Mouse (Mus musculus) kidney, postnatal 0 days (tissue): ENCODE data around the gene Eipr1. TPM values are rescaled to one million over a fixed set of nuclear protein-coding genes. Genes with fewer than 3 reads are reported as not detected.

Source experiments
- ATAC-seq: fragments of 200-750 bp; cut with Nextera tagmentation; replicated peaks from 2 replicates; pipeline ENCODE4 v1.8.0; 2017; ENCODE audit warnings: low read depth, moderate number of reproducible peaks, moderate TSS enrichment, moderate library complexity; ENCODE audit not compliant: low FRiP score
- DNase-seq: peaks from one replicate; pipeline ENCODE4 v3.0.0-alpha.2; 2016; ENCODE audit warnings: low spot score
- H3K27ac ChIP-seq: fragments of 300-500 bp; sonication (generic); 2 replicates; pipeline ENCODE4 v1.5.1; 2014; ENCODE audit warnings: mild to moderate bottlenecking
- H3K27me3 ChIP-seq: fragments of 300-500 bp; sonication (generic); 2 replicates; pipeline ENCODE4 v1.6.1; 2014; ENCODE audit warnings: low read length, mixed read lengths; ENCODE audit not compliant: insufficient read depth
- H3K36me3 ChIP-seq: fragments of 300-500 bp; sonication (generic); 2 replicates; pipeline ENCODE4 v1.6.1; 2014; ENCODE audit warnings: low read length, mixed read lengths; ENCODE audit not compliant: insufficient read depth
- H3K4me1 ChIP-seq: fragments of 300-500 bp; sonication (generic); replicated peaks from 2 replicates; pipeline ENCODE4 v1.6.1; 2014; ENCODE audit warnings: antibody characterized with exemption, low read length, mixed read lengths; ENCODE audit not compliant: insufficient read depth
- H3K4me2 ChIP-seq: fragments of 300-500 bp; sonication (generic); 2 replicates; pipeline ENCODE4 v1.6.1; 2014; ENCODE audit warnings: mild to moderate bottlenecking, low read length, moderate library complexity, mixed read lengths
- H3K4me3 ChIP-seq: fragments of 300-500 bp; sonication (generic); replicated peaks from 2 replicates; pipeline ENCODE4 v1.5.1; 2014; ENCODE audit warnings: low read depth, low read length
- H3K9ac ChIP-seq: fragments of 300-500 bp; sonication (generic); 2 replicates; pipeline ENCODE4 v1.6.1; 2014; ENCODE audit warnings: low read depth, low read length
- H3K9me3 ChIP-seq: fragments of 300-500 bp; sonication (generic); replicated peaks from 2 replicates; pipeline ENCODE4 v1.6.1; 2016; ENCODE audit warnings: low read length, inconsistent platforms, mixed read lengths
- CTCF ChIP-seq: IDR thresholded peaks from 2 replicates; pipeline ENCODE4 v1.5.1; 2016; ENCODE audit warnings: antibody characterized with exemption, low read depth, mild to moderate bottlenecking, moderate library complexity
- WGBS: fragments of 180-500 bp; shearing (Covaris S2); extraction: QIAGEN DNeasy Blood & Tissue Kit; methylation state at CpG from one replicate; pipeline ENCODE4 v1.1.7; 2014; 5-methylcytosine and 5-hydroxymethylcytosine counted together
- polyA plus RNA-seq: library from polyadenylated mRNA; unstranded; fragments of >200 nt; fragmentation: Nextera tagmentation; extraction: Ambion mirVana; gene quantifications from 2 replicates; pipeline ENCODE4 v1.2.1, GENCODE M21; 2015

The Eipr1 gene
- polyA plus RNA-seq, 1 experiment from 2014 or later = 35.3 TPM

DNA sequence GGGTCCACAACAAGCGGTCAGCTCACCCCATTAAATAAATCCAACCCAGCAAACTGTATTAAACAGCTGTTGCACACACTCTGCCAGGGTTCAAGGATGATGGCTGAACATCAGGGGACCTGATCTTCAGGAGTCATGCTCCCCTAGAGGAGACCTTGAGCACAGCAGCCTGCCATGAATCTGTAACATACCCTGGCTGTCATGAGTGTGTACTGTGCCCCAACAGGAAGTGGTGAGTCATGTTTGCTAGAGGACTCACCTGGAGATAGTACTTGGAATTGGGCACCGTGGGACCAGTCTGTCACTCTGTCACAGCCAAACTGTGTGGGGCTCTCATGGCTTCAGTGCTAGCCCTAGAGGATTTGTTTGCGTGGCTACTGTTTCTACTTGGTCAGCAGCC is 77.9 kb downstream of the Eipr1 start:
- 0 out of 2 replicates have a peak, but pooled peaks cover 7% of the 10 kb centered on the region for H3K36me3 ChIP-seq
- peak; percentile 49; the same call in 1 of the 2 replicates for TF ChIP-seq CTCF
- 95% methylated on average over 3 of the region's 3 CpGs for WGBS
- no peaks in the 10 kb centered on the region for H3K27me3 ChIP-seq
- no peak overlapping the region for H3K4me2 ChIP-seq
- H3K9me3 ChIP-seq = no peaks in the 10 kb centered on the region
- no peak for ATAC-seq
- no peak overlapping the region for H3K4me3 ChIP-seq
- no peak overlapping the region for H3K9ac ChIP-seq
- no peak for DNase-seq
- no peaks in the 10 kb centered on the region for H3K4me1 ChIP-seq
- no peak overlapping the region for H3K27ac ChIP-seq

DNA sequence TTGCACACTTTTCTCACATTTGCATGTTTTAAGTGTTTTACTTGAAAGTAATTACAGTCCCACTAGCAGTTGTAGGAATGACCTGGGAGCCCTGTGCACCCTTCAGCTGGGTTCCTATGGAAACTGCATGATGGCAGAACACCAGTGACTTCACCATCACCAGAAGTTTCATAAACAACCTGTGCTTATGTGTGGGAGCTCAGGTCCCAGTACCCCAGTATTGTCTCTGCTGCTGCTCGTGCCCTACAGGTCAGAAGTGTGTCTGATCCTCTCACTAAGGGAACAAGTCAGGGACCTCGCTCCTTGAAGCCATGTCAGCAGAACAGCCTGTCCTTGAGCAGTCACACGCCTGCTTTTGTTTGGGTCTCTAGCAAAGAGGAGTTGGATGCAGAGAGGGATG is 78.9 kb downstream of the Eipr1 start:
- no peaks in the 10 kb centered on the region for H3K4me1 ChIP-seq
- H3K36me3 ChIP-seq = 0 out of 2 replicates have a peak, but pooled peaks cover 7% of the 10 kb centered on the region
- DNase-seq = no peak
- H3K9ac ChIP-seq = no peak overlapping the region
- no peak overlapping the region for H3K4me2 ChIP-seq
- ATAC-seq = no peak
- no peaks in the 10 kb centered on the region for H3K27me3 ChIP-seq
- 80% methylated on average over 3 of the region's 3 CpGs for WGBS
- no peak overlapping the region for H3K4me3 ChIP-seq
- no peak overlapping the region for H3K27ac ChIP-seq
- H3K9me3 ChIP-seq = no peaks in the 10 kb centered on the region
- no peak for TF ChIP-seq CTCF

DNA sequence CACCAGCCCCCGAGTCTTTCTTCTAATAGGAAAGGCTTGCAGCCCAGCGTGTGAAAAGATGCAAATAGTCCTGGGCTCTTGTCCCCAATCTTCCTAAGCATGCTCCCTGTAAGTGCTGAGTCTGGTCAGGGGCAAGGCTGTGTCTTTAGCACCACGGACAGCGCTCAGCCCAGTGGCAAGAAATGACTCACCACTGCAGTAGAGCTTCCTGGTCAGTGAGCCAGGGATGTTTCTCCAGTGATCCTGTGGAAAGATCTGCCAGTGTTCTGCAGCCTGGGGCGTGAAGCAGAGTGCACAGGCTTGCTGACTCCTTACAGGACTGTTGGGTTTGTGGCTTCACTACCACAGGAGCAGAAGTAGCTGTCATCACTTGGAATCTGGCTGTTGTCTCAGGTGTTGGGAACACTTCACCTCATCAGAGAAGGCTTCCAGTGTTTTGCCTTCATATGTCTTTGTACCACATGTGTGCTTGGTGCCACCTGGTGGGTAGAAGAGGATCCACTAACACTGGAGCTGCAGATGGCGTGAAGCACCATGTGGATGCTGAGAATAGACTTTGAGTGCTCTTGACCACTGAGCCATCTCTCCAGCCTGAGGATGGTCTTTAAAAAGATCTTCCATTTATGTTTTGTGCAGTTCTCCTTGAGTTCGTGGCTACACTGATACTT is 79.6 kb downstream of the Eipr1 start:
- Histone ChIP-seq H3K36me3 (0 out of 2 replicates have a peak, but pooled peaks cover 7% of the 10 kb centered on the region), H3K4me2 (no peak overlapping the region), H3K27me3 (no peaks in the 10 kb centered on the region), H3K4me1 (no peaks in the 10 kb centered on the region), H3K4me3 (no peak overlapping the region), H3K9me3 (no peaks in the 10 kb centered on the region), H3K27ac (no peak overlapping the region), H3K9ac (no peak overlapping the region)
- ATAC-seq = peak; percentile 66
- 38% methylated on average over 7 of the region's 7 CpGs for WGBS
- peak; percentile 82 for DNase-seq
- peak; percentile 71 for TF ChIP-seq CTCF

DNA sequence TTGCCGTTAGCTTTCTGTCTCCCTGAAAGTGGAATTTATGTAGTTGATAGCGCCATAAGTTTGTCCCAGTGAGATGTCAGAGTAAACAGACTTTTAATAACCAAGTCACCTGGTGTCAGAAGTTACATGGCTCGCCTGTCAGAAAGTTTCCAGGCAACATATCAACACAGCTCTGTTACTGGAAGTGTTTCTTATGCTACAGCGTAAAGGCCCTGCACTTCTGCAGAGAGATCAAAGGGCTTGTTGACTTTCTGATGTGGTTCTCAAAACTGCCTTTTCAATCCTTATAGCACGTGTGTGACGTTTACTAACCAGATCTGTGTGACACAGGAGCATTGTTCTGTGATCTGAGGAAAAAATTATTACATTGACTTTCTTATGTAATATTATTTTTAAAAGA is 82.7 kb downstream of the Eipr1 start:
- ATAC-seq (no peak), DNase-seq (no peak)
- H3K36me3 ChIP-seq = 0 out of 2 replicates have a peak, but pooled peaks cover 4% of the 10 kb centered on the region
- 63% methylated on average over 6 of the region's 6 CpGs for WGBS
- H3K4me2 ChIP-seq = no peak overlapping the region
- H3K9me3 ChIP-seq = no peaks in the 10 kb centered on the region
- no peak overlapping the region for H3K9ac ChIP-seq
- no peaks in the 10 kb centered on the region for H3K27me3 ChIP-seq
- no peak overlapping the region for H3K4me3 ChIP-seq
- TF ChIP-seq CTCF = no peak
- H3K4me1 ChIP-seq = no peaks in the 10 kb centered on the region
- H3K27ac ChIP-seq = no peak overlapping the region

DNA sequence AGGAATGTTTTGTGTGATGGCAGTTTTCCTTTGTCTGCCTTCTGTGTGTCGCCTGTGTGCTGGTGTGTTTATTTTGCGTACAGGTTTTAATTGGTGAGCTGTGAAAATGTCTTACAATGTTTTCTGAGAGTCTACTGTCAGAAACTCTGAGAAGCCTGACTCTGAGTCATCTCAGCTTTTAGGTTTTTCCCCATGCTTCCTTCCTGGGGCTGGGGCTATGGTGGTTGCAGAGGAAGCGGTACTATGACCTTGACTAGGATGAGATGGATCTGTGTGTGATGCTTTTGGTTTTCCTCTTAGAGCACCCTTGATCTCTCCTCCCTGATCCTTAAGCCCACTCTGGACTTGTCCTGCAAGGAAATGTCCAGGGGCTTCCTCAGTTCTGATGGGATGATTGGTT is 84.1 kb downstream of the Eipr1 start:
- DNase-seq (no peak), ATAC-seq (no peak)
- Histone ChIP-seq H3K27me3 (no peaks in the 10 kb centered on the region), H3K4me3 (no peak overlapping the region), H3K36me3 (no peaks in the 10 kb centered on the region), H3K9ac (no peak overlapping the region), H3K4me1 (no peaks in the 10 kb centered on the region), H3K27ac (no peak overlapping the region), H3K4me2 (no peak overlapping the region), H3K9me3 (no peaks in the 10 kb centered on the region)
- TF ChIP-seq CTCF = no peak
- 88% methylated on average over 3 of the region's 3 CpGs for WGBS

DNA sequence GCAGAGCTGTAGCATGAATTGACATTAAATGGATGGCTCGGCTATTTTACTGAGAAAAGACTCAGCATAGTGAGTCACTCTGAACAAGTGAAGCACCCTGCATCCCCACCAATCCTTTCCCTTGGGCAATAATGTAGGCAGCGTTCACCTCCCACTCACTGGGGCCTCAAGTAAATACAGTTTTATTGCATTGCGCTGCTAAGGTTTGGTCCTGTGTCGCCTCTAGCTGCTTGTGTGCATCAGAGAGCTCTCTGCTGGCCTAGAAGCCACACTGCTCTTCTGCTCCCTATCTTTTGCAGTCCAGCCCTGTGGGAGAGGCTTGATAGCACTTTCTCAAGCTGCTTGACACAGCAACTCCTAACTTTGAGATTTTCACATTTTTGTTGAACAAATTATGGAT is 86.7 kb downstream of the Eipr1 start:
- ATAC-seq = no peak
- TF ChIP-seq CTCF = peak; percentile 17; the same call in 1 of the 2 replicates
- WGBS = 29% methylated on average over 4 of the region's 4 CpGs

DNA sequence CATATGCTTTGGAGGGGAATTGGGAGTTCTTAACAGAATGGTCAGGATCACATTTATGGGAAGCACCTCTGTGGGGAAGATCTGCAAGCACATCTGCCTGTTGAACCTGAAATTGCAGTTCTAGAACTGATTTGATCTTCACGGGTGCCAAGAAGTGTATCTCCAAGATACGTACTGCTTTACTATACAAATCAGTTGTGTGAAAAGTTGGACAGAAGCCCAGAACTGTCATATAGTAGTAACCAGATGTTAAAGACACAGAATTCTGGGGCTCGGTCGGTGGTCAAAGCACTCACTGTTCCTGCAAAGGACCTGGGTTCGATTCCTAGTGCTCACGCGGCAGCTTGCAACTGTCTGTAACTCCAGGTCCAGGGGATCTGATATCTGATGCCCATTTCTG is 87.4 kb downstream of the Eipr1 start:
- no peak for DNase-seq
- H3K4me1 ChIP-seq = no peaks in the 10 kb centered on the region
- WGBS = 67% methylated on average over 7 of the region's 7 CpGs
- H3K27me3 ChIP-seq = no peaks in the 10 kb centered on the region
- H3K4me2 ChIP-seq = no peak overlapping the region
- H3K4me3 ChIP-seq = no peak overlapping the region
- H3K9ac ChIP-seq = no peak overlapping the region
- no peaks in the 10 kb centered on the region for H3K36me3 ChIP-seq
- H3K27ac ChIP-seq = no peak overlapping the region
- ATAC-seq = no peak
- H3K9me3 ChIP-seq = no peaks in the 10 kb centered on the region
- TF ChIP-seq CTCF = no peak

More for the DNA sequence above, 86.7 kb downstream of the Eipr1 start:
- DNase-seq = peak; percentile 35
- H3K9ac ChIP-seq = no peak overlapping the region
- no peak overlapping the region for H3K4me3 ChIP-seq
- H3K36me3 ChIP-seq = no peaks in the 10 kb centered on the region
- H3K9me3 ChIP-seq = no peaks in the 10 kb centered on the region
- no peak overlapping the region for H3K27ac ChIP-seq
- no peaks in the 10 kb centered on the region for H3K27me3 ChIP-seq
- H3K4me2 ChIP-seq = no peak overlapping the region
- H3K4me1 ChIP-seq = no peaks in the 10 kb centered on the region
